Comparison of ENCODE assay signal across 16 mouse cellular contexts in the genomic region with DNA sequence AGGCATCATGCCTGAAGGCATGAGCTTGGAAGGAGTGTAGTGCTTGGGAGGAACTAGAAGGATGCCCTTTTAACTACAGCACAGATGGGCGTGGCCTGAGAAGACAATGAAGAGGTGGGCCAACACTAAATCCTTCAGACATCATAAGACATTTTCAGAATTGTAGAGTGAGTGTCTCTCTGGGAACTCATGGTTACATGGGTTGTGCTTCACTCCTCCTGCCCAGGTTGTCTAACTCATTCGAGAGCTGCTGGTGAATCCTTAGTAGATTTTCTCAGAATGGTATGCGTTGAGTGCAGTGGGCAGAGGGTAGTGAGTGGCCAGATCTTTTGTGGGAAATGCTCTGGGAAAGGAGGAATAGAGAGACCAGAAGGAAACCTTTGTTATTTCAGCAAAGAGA. TPM values are rescaled to one million over a fixed set of nuclear protein-coding genes. Genes with fewer than 3 reads are reported as not detected.
DNase-seq lines count a peak whose midpoint lies in the region; ATAC-seq and TF ChIP-seq lines count a peak whose summit lies in the region.
"Had no signal": no experiment of that assay in that cellular context is flagged by ENCODE, and none has a peak within 500 bp of the region (broad histone marks: within the 10 kb centered on the region; RNA-seq: fewer than 3 reads in every experiment).

No protein-coding gene starts in this region.

- H3K9me3 ChIP-seq in heart, embryonic 11.5 days (replicated peaks; ENCODE audit: control insufficient read depth, low read length): no peaks in the 10 kb centered on the region
- no peaks in the 10 kb centered on the region for H3K9me3 ChIP-seq in kidney, postnatal 0 days (replicated peaks; ENCODE audit: low read length)
- H3K9me3 ChIP-seq in embryonic facial prominence, embryonic 13.5 days: no peaks in the 10 kb centered on the region
- no peaks in the 10 kb centered on the region for H3K9me3 ChIP-seq in hindbrain, postnatal 0 days (ENCODE audit: low read length)
- H3K9me3 ChIP-seq: lung, embryonic 15.5 days; stomach, embryonic 15.5 days had no signal

- H3K27me3 ChIP-seq in heart, embryonic 11.5 days (ENCODE audit: control insufficient read depth, insufficient read depth, low read length): no peaks in the 10 kb centered on the region
- H3K27me3 ChIP-seq in kidney, postnatal 0 days (ENCODE audit: insufficient read depth, low read length): no peaks in the 10 kb centered on the region
- H3K27me3 ChIP-seq in embryonic facial prominence, embryonic 13.5 days: no peaks in the 10 kb centered on the region
- H3K27me3 ChIP-seq in hindbrain, postnatal 0 days (ENCODE audit: insufficient read depth, low read length): no peaks in the 10 kb centered on the region
- H3K27me3 ChIP-seq: lung, embryonic 15.5 days; stomach, embryonic 15.5 days had no signal

- 61% methylated on average over 3 of the region's 3 CpGs for WGBS in heart, embryonic 11.5 days (ENCODE audit: insufficient replicate concordance)
- WGBS in kidney, postnatal 0 days: 75% methylated on average over 3 of the region's 3 CpGs
- 80% methylated on average over 3 of the region's 3 CpGs for WGBS in embryonic facial prominence, embryonic 13.5 days
- WGBS in hindbrain, postnatal 0 days: 91% methylated on average over 3 of the region's 3 CpGs

- no peak overlapping the region for H3K4me2 ChIP-seq in heart, embryonic 11.5 days
- H3K4me2 ChIP-seq in kidney, postnatal 0 days (ENCODE audit: low read length): no peak overlapping the region
- H3K4me2 ChIP-seq in embryonic facial prominence, embryonic 13.5 days: no peak overlapping the region
- no peak overlapping the region for H3K4me2 ChIP-seq in hindbrain, postnatal 0 days (ENCODE audit: low read depth, low read length)
- H3K4me2 ChIP-seq: lung, embryonic 15.5 days; stomach, embryonic 15.5 days had no signal

- no peaks in the 10 kb centered on the region for H3K36me3 ChIP-seq in heart, embryonic 11.5 days (ENCODE audit: control insufficient read depth, insufficient read depth, low read length)
- no peaks in the 10 kb centered on the region for H3K36me3 ChIP-seq in kidney, postnatal 0 days (ENCODE audit: insufficient read depth, low read length)
- no peaks in the 10 kb centered on the region for H3K36me3 ChIP-seq in embryonic facial prominence, embryonic 13.5 days
- no peaks in the 10 kb centered on the region for H3K36me3 ChIP-seq in hindbrain, postnatal 0 days (ENCODE audit: insufficient read depth, low read length)
- H3K36me3 ChIP-seq: lung, embryonic 15.5 days; stomach, embryonic 15.5 days had no signal

- H3K4me1 ChIP-seq in heart, embryonic 11.5 days (ENCODE audit: control insufficient read depth, insufficient read depth, low read length): peaks cover 2% of the 10 kb centered on the region; the same call in 1 of the 2 replicates
- H3K4me1 ChIP-seq in kidney, postnatal 0 days (replicated peaks; ENCODE audit: insufficient read depth, low read length): peaks cover 7% of the 10 kb centered on the region; the same call in 1 of the 2 replicates
- peaks cover 35% of the 10 kb centered on the region for H3K4me1 ChIP-seq in embryonic facial prominence, embryonic 13.5 days
- H3K4me1 ChIP-seq in hindbrain, postnatal 0 days (ENCODE audit: insufficient read depth, low read length): no peaks in the 10 kb centered on the region

- DNase-seq in heart, adult 18-20 months: no peak
- DNase-seq in kidney, postnatal 0 days (ENCODE audit: low spot score): no peak
- no peak for DNase-seq in kidney, adult 9 months
- DNase-seq in hindbrain, postnatal 0 days (ENCODE audit: low spot score): no peak
- DNase-seq in urinary bladder, postnatal 4 days (ENCODE audit: low spot score in 2 of 2): no peak
- DNase-seq: cerebellum, adult 2 months; gastrocnemius, postnatal 10 days; liver; thymus, postnatal 36 days had no signal

- H3K4me3 ChIP-seq in heart, embryonic 11.5 days (ENCODE audit: low read depth, low read length): no peak overlapping the region
- H3K4me3 ChIP-seq in kidney, postnatal 0 days (replicated peaks; ENCODE audit: low read depth, low read length): no peak overlapping the region
- H3K4me3 ChIP-seq in embryonic facial prominence, embryonic 13.5 days: no peak overlapping the region
- H3K4me3 ChIP-seq in hindbrain, postnatal 0 days (ENCODE audit: low read length): no peak overlapping the region
- H3K4me3 ChIP-seq: lung, embryonic 15.5 days; stomach, embryonic 15.5 days had no signal

- peak overlapping the region; percentile 68 for H3K27ac ChIP-seq in heart, embryonic 11.5 days (ENCODE audit: low read depth, low read length)
- H3K27ac ChIP-seq in kidney, postnatal 0 days: 0 out of 2 replicates have a peak overlapping the region, but pooled peaks have one; percentile 25
- H3K27ac ChIP-seq in embryonic facial prominence, embryonic 13.5 days: peak overlapping the region; percentile 48; the same call in 1 of the 2 replicates
- H3K27ac ChIP-seq in hindbrain, postnatal 0 days: peak overlapping the region; percentile 3; the same call in 1 of the 2 replicates
- H3K27ac ChIP-seq: stomach, embryonic 15.5 days had no signal

- no peak for ATAC-seq in heart, embryonic 11.5 days (replicated peaks; ENCODE audit: insufficient number of reproducible peaks, low FRiP score, low TSS enrichment)
- no peak for ATAC-seq in kidney, postnatal 0 days (replicated peaks; ENCODE audit: low FRiP score, low read depth)
- ATAC-seq in embryonic facial prominence, embryonic 13.5 days (ENCODE audit: insufficient number of reproducible peaks, insufficient read depth, low FRiP score, low TSS enrichment, low read depth): no peak
- no peak for ATAC-seq in hindbrain, postnatal 0 days
- no peak for ATAC-seq in erythroid progenitor cell, adult 5-6 weeks (replicated peaks; ENCODE audit: low FRiP score, poor library complexity, severe bottlenecking)
- ATAC-seq: forebrain, embryonic 14.5 days had no signal

- no peak for TF ChIP-seq CTCF in kidney, postnatal 0 days (IDR thresholded peaks at IDR 0.05; ENCODE audit: low read depth)
- TF ChIP-seq CTCF in hindbrain, postnatal 0 days (IDR thresholded peaks at IDR 0.05; ENCODE audit: low read depth): no peak

- H3K9ac ChIP-seq in heart, embryonic 11.5 days (ENCODE audit: low read depth, low read length): no peak overlapping the region
- no peak overlapping the region for H3K9ac ChIP-seq in kidney, postnatal 0 days (ENCODE audit: low read depth, low read length)
- H3K9ac ChIP-seq in embryonic facial prominence, embryonic 13.5 days: no peak overlapping the region
- H3K9ac ChIP-seq in hindbrain, postnatal 0 days (replicated peaks; ENCODE audit: low read length): no peak overlapping the region
- H3K9ac ChIP-seq: lung, embryonic 15.5 days; stomach, embryonic 15.5 days had no signal

RNA-seq across cellular contexts. Expression of a gene that starts 53.6 kb away (rescaled TPM):
- 8.2 TPM in 2 replicates for polyA plus RNA-seq in heart, embryonic 11.5 days (2014; fragmentation: Nextera tagmentation; extraction: Ambion mirVana)
- total RNA-seq in heart, adult 18-20 months (2021): 1 to 10 TPM; 3.9 to 5.3 TPM
- polyA plus RNA-seq in kidney, postnatal 0 days (2015; fragmentation: Nextera tagmentation; extraction: Ambion mirVana): 5.5 and 6.2 TPM in 2 replicates
- 15.0 and 16.1 TPM in 2 replicates for polyA plus RNA-seq in embryonic facial prominence, embryonic 13.5 days (2015; fragmentation: Nextera tagmentation; extraction: Ambion mirVana)
- 6.8 and 7.7 TPM in 2 replicates for total RNA-seq in hindbrain, postnatal 0 days (2014; rRNA removed)
- polyA plus RNA-seq in hindbrain, postnatal 0 days (2015; fragmentation: Nextera tagmentation; extraction: Ambion mirVana): 18.3 and 18.8 TPM in 2 replicates
- total RNA-seq in erythroid progenitor cell, adult 5-6 weeks (2015; ENCODE audit: low replicate concordance): not detected in 2 replicates
- not detected in 2 replicates for total RNA-seq in erythroid progenitor cell, adult 5-6 weeks (2017; ENCODE audit: low replicate concordance)
- total RNA-seq: megakaryocyte-erythroid progenitor cell, adult 5-6 weeks had no signal

Comparison
In these comparisons a context has a peak if more than half of its experiments do, and no peak if none do; other contexts are left out.
1. H3K27ac ChIP-seq: peak in every context shown above with its lines; median percentile 68 in heart, embryonic 11.5 days; 48 in embryonic facial prominence, embryonic 13.5 days; 25 in kidney, postnatal 0 days; 3 in hindbrain, postnatal 0 days.